In the genomic region with DNA sequence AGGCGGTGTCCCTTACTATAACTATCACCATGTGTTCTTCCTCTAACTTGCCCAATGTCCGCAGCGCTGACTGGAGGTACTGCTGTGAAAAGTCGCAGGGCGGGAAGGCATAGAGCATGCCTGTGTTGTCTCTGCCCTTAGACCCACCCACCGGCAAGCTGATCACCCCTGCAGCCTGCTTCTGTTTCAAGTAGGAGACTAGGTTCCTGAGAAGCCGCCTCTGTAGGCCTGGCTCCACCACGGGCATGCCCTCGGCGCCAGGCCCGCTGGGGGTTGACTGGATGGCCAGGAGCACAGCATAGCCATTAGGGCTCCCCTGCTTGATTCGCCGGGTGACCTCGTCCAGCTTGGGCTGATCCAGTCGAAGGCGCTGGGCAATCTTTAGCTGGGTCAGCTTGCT, we compare ENCODE assay signal across 8 mouse cellular contexts. TPM values are rescaled to one million over a fixed set of nuclear protein-coding genes. Genes with fewer than 3 reads are reported as not detected.
DNase-seq lines count a peak whose midpoint lies in the region; ATAC-seq lines count a peak whose summit lies in the region.

No protein-coding gene starts in this region.

- peak; percentile 20 for DNase-seq in adrenal gland, postnatal 10 days
- no peak for DNase-seq in adrenal gland, adult 18-20 months (ENCODE audit: low spot score in 2 of 2)
- DNase-seq in lung, postnatal 10 days = no peak
- DNase-seq in mesoderm, embryonic 11.5 days (ENCODE audit: low read depth, low spot score) = peak; percentile 40
- no peak for DNase-seq in c-Kit-positive CD71-positive TER-119-positive erythroid progenitor cells, embryonic 14.5 days (ENCODE audit: low spot score)
- DNase-seq in left cerebral cortex, adult 9 months (ENCODE audit: low spot score in 2 of 2) = no peak

- H3K4me3 ChIP-seq in lung, embryonic 16.5 days (ENCODE audit: low read length) = peak overlapping the region; percentile 86
- peak overlapping the region; percentile 92 for H3K4me3 ChIP-seq in heart, embryonic 15.5 days

- no peak for ATAC-seq in lung, embryonic 16.5 days (ENCODE audit: low read depth)
- no peak for ATAC-seq in heart, embryonic 15.5 days (replicated peaks; ENCODE audit: insufficient number of reproducible peaks, insufficient read depth, low FRiP score, low read depth)

- peak overlapping the region; percentile 96 for H3K9ac ChIP-seq in lung, embryonic 16.5 days (ENCODE audit: low read length)
- H3K9ac ChIP-seq in heart, embryonic 15.5 days = peak overlapping the region; percentile 96; the same call in 1 of the 2 replicates

- peaks cover 41% of the 10 kb centered on the region for H3K4me1 ChIP-seq in lung, embryonic 16.5 days (replicated peaks; ENCODE audit: control insufficient read depth, insufficient read depth, low read length)
- H3K4me1 ChIP-seq in heart, embryonic 15.5 days (replicated peaks) = peaks cover 42% of the 10 kb centered on the region

- peaks cover 29% of the 10 kb centered on the region for H3K36me3 ChIP-seq in lung, embryonic 16.5 days (ENCODE audit: control insufficient read depth, insufficient read depth, low read length)
- peaks cover 44% of the 10 kb centered on the region for H3K36me3 ChIP-seq in heart, embryonic 15.5 days

- peak overlapping the region; percentile 99 for H3K4me2 ChIP-seq in lung, embryonic 16.5 days (ENCODE audit: low read depth, low read length)
- H3K4me2 ChIP-seq in heart, embryonic 15.5 days = peak overlapping the region; percentile 98

- H3K9me3 ChIP-seq in lung, embryonic 16.5 days (ENCODE audit: control insufficient read depth, low read length) = no peaks in the 10 kb centered on the region
- H3K9me3 ChIP-seq in heart, embryonic 15.5 days (replicated peaks) = no peaks in the 10 kb centered on the region

- H3K27me3 ChIP-seq in lung, embryonic 16.5 days (ENCODE audit: control insufficient read depth, insufficient read depth, low read depth, low read length) = no peaks in the 10 kb centered on the region
- no peaks in the 10 kb centered on the region for H3K27me3 ChIP-seq in heart, embryonic 15.5 days

- no peak overlapping the region for H3K27ac ChIP-seq in lung, embryonic 16.5 days (ENCODE audit: low read length)
- H3K27ac ChIP-seq in heart, embryonic 15.5 days = no peak overlapping the region

- WGBS in lung, embryonic 16.5 days = 14% methylated on average over 16 of the region's 16 CpGs
- WGBS in heart, embryonic 15.5 days = 30% methylated on average over 16 of the region's 16 CpGs

RNA-seq across cellular contexts. Expression of a gene that starts 2.9 kb away (rescaled TPM):
- total RNA-seq in adrenal gland, postnatal 10 days (2021) = 10 to 100 TPM; 25.6 to 26.2 TPM
- total RNA-seq in adrenal gland, adult 18-20 months (2021) = 10 to 100 TPM; 24.0 to 26.6 TPM
- polyA plus RNA-seq in lung, embryonic 16.5 days (2015; fragmentation: Nextera tagmentation; extraction: Ambion mirVana) = 5.1 and 5.2 TPM in 2 replicates
- polyA plus RNA-seq in heart, embryonic 15.5 days (2015; fragmentation: Nextera tagmentation; extraction: Ambion mirVana) = 3.7 and 7.6 TPM in 2 replicates

RNA-seq across cellular contexts. Expression of a gene that starts 7.5 kb away (rescaled TPM):
- total RNA-seq in adrenal gland, postnatal 10 days (2021) = 100 to 1,000 TPM; 178 to 231 TPM
- 100 to 1,000 TPM; 240 to 272 TPM for total RNA-seq in adrenal gland, adult 18-20 months (2021)
- 286 and 294 TPM in 2 replicates for polyA plus RNA-seq in lung, embryonic 16.5 days (2015; fragmentation: Nextera tagmentation; extraction: Ambion mirVana)
- 188 and 199 TPM in 2 replicates for polyA plus RNA-seq in heart, embryonic 15.5 days (2015; fragmentation: Nextera tagmentation; extraction: Ambion mirVana)

Comparison
In these comparisons a context has a peak if more than half of its experiments do, and no peak if none do; other contexts are left out.
1. DNase-seq: peak in adrenal gland, postnatal 10 days (single experiment) and mesoderm, embryonic 11.5 days (single experiment); none in adrenal gland, adult 18-20 months (0 of 2), lung, postnatal 10 days (single experiment), c-Kit-positive CD71-positive TER-119-positive erythroid progenitor cells, embryonic 14.5 days (single experiment) and left cerebral cortex, adult 9 months (0 of 2).